Mouse (Mus musculus) cerebellum, adult 2 months (tissue): ENCODE measurements around the gene Rnf34.

Experiments used
- CTCF ChIP-seq: fragments of 200-500 bp; IDR thresholded peaks from 2 replicates; pipeline ENCODE4 v1.5.1; 2011; ENCODE audit warnings: low read depth, mild to moderate bottlenecking, control low read depth, low read length, moderate library complexity, borderline replicate concordance; ENCODE audit not compliant: insufficient read depth
- POLR2A ChIP-seq: fragments of 200-500 bp; IDR thresholded peaks from 2 replicates; pipeline ENCODE4 v1.6.1; 2011; ENCODE audit warnings: low read length, control low read depth, borderline replicate concordance; ENCODE audit not compliant: insufficient read depth

- no peak for TF ChIP-seq CTCF
- no peak for TF ChIP-seq POLR2A
These were observed 68.3 kb downstream of the Rnf34 start for GRCm38 (mm10) chr5:122917982-122918711.
